Mouse (Mus musculus): ENCODE measurements around the gene Kpnb1. TPM values are rescaled to one million over a fixed set of nuclear protein-coding genes. Genes with fewer than 3 reads are reported as not detected.
"Not testable (repeated sequence)": the region's sequence is repeated elsewhere in the genome, so short reads cannot be mapped to it uniquely, and the experiment has no call there.

Gene Kpnb1
- polyA plus RNA-seq, 1 experiment from 2014 or later = 50.5 TPM

GRCm38 (mm10) chr11:97198601-97199000 is 10.9 kb upstream of the Kpnb1 start:
- Histone ChIP-seq H3K36me3 (ENCODE audit: poor library complexity, severe bottlenecking) (no peaks in the 10 kb centered on the region), H3K27me3 (no peaks in the 10 kb centered on the region), H3K27ac (no peak overlapping the region), H3K4me3 (no peak overlapping the region), H3K4me1 (no peaks in the 10 kb centered on the region), H3K4me2 (no peak overlapping the region), H3K9ac (no peak overlapping the region), H3K9me3 (replicated peaks) (no peaks in the 10 kb centered on the region)
- 19% methylated on average over 5 of the region's 5 CpGs for WGBS
- ATAC-seq = no peak

DNA sequence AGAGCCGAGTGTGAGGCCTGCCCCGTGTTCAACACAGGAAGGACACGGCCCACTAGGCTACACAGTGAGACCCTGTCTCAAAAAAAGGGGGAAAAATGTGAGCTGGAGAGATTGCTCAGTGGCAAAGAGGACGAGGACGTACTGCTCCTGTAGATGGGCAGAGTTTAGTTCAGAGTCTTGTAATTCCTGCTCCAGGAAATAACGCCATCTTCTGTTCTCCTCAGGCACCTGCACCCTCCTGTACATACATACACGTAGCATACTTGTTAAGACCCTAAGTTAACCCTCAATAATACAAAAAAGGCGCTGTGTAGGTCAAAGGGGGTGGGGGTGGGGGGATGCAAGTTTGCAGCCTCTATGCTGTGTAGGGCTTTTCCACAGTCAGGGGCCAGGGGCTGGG is 9.3 kb upstream of the Kpnb1 start:
- Histone ChIP-seq H3K4me2 (no peak overlapping the region), H3K27me3 (no peaks in the 10 kb centered on the region), H3K4me3 (no peak overlapping the region), H3K9me3 (replicated peaks) (no peaks in the 10 kb centered on the region), H3K27ac (no peak overlapping the region), H3K4me1 (no peaks in the 10 kb centered on the region), H3K9ac (no peak overlapping the region), H3K36me3 (ENCODE audit: poor library complexity, severe bottlenecking) (no peaks in the 10 kb centered on the region)
- 77% methylated on average over 8 of the region's 8 CpGs for WGBS
- ATAC-seq = no peak

DNA sequence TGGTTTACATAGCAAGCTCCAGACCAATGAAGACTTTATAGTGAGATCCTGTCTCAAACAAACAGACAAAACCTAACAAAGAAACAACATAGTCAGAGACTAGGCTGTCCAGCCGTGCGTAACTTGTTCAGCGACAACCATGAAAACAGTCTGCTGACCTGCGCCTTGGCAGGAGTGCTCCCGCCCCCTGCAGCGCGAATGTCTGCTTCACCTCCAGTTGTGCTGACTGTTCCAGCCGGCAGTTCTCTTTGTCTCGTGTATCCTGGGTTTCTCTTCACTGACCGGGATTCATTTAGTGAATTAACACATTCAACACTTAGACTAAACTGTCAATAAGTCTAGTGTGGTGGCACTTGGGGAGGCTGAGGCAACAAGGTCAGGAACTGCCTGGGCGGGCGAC is 8.9 kb upstream of the Kpnb1 start:
- Histone ChIP-seq H3K9me3 (replicated peaks) (no peaks in the 10 kb centered on the region), H3K27ac (no peak overlapping the region), H3K27me3 (no peaks in the 10 kb centered on the region), H3K4me3 (no peak overlapping the region), H3K9ac (no peak overlapping the region), H3K36me3 (ENCODE audit: poor library complexity, severe bottlenecking) (no peaks in the 10 kb centered on the region), H3K4me2 (no peak overlapping the region), H3K4me1 (no peaks in the 10 kb centered on the region)
- WGBS = 74% methylated on average over 12 of the region's 12 CpGs
- ATAC-seq = no peak

DNA sequence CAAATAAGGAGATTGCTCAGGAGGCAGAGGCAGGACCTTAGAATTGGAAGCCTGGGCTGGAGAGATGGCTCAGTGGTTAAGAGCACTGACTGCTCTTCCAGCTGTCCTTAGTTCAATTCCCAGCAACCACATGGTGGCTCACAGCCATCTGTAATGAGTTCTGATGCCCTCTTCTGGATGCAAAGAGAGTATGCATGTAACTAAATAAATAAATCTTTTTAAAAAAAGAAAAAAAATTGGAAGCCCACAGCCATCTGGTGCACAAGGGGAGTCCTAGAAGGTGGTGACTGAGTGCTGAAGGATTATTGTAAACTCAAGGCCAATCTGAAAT is 4.9 kb upstream of the Kpnb1 start:
- ATAC-seq = no peak
- no peak overlapping the region for H3K4me3 ChIP-seq
- H3K4me2 ChIP-seq = no peak overlapping the region

DNA sequence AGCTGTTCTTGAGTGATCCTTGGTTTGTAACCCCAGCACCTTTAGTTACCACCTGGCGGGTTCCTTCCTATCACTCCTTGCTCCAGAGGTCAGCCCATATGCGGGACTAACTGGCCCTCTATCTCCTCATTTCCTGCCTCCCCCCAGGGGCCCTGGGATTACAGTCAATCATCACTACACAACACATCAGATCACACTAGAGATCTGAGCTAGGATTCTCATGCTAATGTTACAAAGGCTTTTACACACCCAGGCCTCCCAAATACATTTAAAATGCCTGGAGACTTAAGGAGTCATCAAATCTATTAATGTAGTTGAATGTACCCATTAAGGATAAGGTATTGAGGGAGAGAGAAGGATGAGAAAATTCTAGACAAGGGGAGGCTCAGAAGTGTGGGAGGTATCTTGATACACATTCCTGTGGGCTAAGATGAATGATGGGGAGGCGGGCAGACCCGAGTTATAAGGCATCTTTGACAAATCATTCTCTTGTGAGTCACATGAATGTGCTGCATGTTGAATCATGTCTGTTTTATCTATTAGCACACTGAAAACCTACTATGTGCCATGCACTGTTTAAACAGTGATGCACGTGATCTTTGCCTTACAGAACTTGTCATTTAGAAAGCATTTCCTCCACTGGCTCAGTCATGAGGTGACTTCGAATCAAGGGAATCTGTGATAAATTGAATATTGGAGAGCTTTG is 4.4 kb upstream of the Kpnb1 start:
- H3K4me3 ChIP-seq = no peak overlapping the region
- H3K36me3 ChIP-seq (ENCODE audit: poor library complexity, severe bottlenecking) = no peaks in the 10 kb centered on the region
- no peak for ATAC-seq
- no peak overlapping the region for H3K4me2 ChIP-seq
- H3K9ac ChIP-seq = no peak overlapping the region
- WGBS = 84% methylated on average over 6 of the region's 6 CpGs
- H3K27me3 ChIP-seq = no peaks in the 10 kb centered on the region
- no peaks in the 10 kb centered on the region for H3K9me3 ChIP-seq (replicated peaks)
- no peak overlapping the region for H3K27ac ChIP-seq
- H3K4me1 ChIP-seq = peaks cover 11% of the 10 kb centered on the region

More for the DNA sequence above, 4.9 kb upstream of the Kpnb1 start:
- Histone ChIP-seq H3K36me3 (ENCODE audit: poor library complexity, severe bottlenecking) (no peaks in the 10 kb centered on the region), H3K4me1 (peaks cover 11% of the 10 kb centered on the region), H3K27me3 (no peaks in the 10 kb centered on the region), H3K9ac (no peak overlapping the region), H3K9me3 (replicated peaks) (no peaks in the 10 kb centered on the region), H3K27ac (no peak overlapping the region)

DNA sequence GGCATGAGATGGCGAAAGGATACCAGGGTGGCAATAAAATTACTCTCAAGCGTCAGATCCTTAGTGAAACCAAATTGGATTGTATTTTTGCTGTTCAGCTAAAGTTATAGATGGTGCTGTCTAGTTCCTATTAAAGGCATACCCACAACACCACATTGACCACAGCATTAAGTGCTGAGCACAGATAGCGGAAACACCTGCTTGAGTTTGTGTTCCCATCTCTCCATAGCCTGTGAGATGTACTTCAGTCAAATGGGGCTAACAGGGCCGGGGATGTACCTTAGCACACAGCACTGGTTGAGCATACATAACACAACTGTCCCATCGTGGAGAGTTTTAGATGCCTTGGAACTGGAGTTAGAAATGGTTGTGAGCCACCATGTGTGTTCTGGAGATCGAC is 3.3 kb upstream of the Kpnb1 start:
- H3K4me1 ChIP-seq = peaks cover 19% of the 10 kb centered on the region
- H3K4me3 ChIP-seq = no peak overlapping the region
- H3K27ac ChIP-seq = no peak overlapping the region
- H3K27me3 ChIP-seq = no peaks in the 10 kb centered on the region
- ATAC-seq = no peak
- WGBS = 89% methylated on average over 6 of the region's 6 CpGs
- H3K9me3 ChIP-seq (replicated peaks) = no peaks in the 10 kb centered on the region
- H3K36me3 ChIP-seq (ENCODE audit: poor library complexity, severe bottlenecking) = no peaks in the 10 kb centered on the region
- no peak overlapping the region for H3K9ac ChIP-seq
- no peak overlapping the region for H3K4me2 ChIP-seq

DNA sequence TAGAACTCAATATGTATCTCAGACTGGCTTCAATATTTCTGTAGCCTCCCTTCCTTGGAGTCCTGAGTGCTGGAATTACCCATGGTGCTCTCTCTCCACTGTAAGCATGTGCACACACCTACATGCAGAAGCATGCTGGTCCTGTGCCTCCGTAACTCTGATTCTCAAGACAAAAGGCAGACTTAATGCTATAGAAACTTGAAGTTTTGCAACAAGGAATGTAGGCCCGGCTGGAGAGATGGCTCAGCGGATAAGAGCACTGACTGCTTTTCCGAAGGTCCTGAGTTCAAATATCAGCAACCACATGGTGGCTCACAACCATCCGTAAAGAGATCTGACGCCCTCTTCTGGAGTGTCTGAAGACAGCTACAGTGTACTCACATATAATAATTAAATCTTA is 2.0 kb upstream of the Kpnb1 start:
- WGBS = 90% methylated on average over 6 of the region's 6 CpGs
- ATAC-seq; H3K27me3 ChIP-seq; H3K36me3 ChIP-seq (ENCODE audit: poor library complexity, severe bottlenecking); H3K9me3 ChIP-seq (replicated peaks): not testable (repeated sequence)
- Histone ChIP-seq H3K4me3 (peak overlapping the region; percentile 91; the same call in 1 of the 2 replicates), H3K4me1 (peaks cover 33% of the 10 kb centered on the region), H3K4me2 (peak overlapping the region; percentile 84), H3K9ac (peak overlapping the region; percentile 34; the same call in 1 of the 2 replicates), H3K27ac (peak overlapping the region; percentile 95; the same call in 1 of the 2 replicates)

DNA sequence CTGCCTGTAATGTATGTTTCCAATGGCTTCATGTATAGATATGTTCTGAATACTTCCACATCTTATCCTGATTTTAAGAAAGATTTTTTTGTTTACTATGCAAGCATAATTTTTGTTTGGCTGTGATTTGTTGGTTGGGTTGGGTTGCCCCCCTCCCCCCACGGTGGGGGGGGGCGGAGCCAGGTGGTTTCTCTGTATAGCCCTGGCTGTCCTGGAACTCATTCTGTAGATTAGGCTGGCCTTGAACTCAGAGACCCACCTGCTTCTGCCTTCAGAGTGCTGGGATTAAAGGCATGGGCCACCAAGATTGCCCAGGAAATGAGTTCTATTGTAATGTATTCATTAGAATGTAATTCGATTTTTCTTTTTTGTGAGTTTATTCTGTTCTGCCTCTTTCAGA is 1.6 kb upstream of the Kpnb1 start:
- no peak for ATAC-seq
- Histone ChIP-seq H3K9ac (peak overlapping the region; percentile 34; the same call in 1 of the 2 replicates), H3K9me3 (replicated peaks) (no peaks in the 10 kb centered on the region), H3K4me3 (peak overlapping the region; percentile 91), H3K27me3 (no peaks in the 10 kb centered on the region), H3K4me2 (peak overlapping the region; percentile 84), H3K36me3 (ENCODE audit: poor library complexity, severe bottlenecking) (peaks cover 14% of the 10 kb centered on the region), H3K4me1 (peaks cover 37% of the 10 kb centered on the region), H3K27ac (peak overlapping the region; percentile 95)
- WGBS = 27% methylated on average over 3 of the region's 3 CpGs

DNA sequence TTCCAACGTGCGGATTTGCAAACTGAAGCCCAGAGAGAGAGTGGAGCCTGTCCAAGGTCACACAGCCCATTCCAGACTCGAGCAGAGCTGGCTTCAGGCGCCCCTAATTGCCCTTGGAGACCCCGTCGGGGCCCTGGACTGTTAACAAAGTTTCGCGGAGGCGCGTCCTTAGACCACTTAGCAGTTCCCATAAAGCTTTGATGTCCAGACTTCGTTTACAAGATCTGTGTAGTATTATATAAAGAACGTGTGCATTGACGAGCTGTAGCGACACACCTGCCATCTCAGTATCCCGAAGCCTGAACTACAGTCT is 918 bp upstream of the Kpnb1 start:
- ATAC-seq = no peak
- 1% methylated on average over 15 of the region's 15 CpGs for WGBS

DNA sequence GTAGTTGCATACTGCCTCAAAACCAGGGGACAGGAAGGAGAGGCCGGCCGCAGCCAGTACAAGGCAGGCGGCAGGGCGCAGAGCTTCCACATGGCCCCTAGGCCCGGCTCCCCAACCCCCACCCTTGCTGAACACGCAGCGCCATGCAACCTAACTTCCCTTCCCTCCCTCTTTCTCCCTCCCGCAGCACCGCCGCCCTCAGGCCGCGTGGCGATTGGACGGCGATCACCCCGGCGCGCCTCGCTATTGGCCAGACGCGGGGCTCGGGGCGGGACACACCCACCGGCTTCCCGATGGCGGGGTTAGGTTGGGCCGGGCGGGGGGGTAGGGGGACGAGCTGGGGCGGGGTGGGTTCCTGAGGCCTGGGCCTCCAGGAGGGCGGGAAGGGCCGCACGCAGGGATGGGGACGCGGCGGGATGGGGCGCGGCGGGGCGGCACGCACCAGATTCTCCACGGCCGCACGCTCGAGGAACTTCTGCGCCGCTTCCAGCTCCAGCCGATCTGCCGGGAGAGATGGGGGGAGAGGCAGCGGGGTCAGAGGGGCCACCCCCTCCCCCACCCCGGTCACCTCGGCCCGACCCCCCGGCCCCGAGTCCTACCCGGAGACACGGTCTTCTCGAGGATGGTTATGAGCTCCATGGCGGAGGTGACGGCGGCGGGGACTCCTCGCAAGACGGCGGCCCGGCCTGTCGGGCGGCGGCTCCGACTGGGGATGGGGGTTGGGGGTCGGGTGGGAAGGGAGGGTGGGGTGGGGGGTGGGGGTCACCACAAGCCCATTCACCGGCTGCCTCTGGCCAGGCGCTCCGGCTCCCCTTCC is 526 bp downstream of the Kpnb1 start:
- ATAC-seq = peak; percentile 73
- H3K4me3 ChIP-seq = peak overlapping the region; percentile 91
- peaks cover 46% of the 10 kb centered on the region for H3K4me1 ChIP-seq
- WGBS = 0% methylated on average over 54 of the region's 74 CpGs
- H3K9me3 ChIP-seq (replicated peaks) = no peaks in the 10 kb centered on the region
- peak overlapping the region; percentile 93 for H3K9ac ChIP-seq
- peaks cover 34% of the 10 kb centered on the region for H3K36me3 ChIP-seq (ENCODE audit: poor library complexity, severe bottlenecking)
- peak overlapping the region; percentile 98 for H3K27ac ChIP-seq
- H3K27me3 ChIP-seq = no peaks in the 10 kb centered on the region
- H3K4me2 ChIP-seq = peak overlapping the region; percentile 83

More for the DNA sequence above, 918 bp upstream of the Kpnb1 start:
- H3K9ac ChIP-seq = peak overlapping the region; percentile 79
- peaks cover 20% of the 10 kb centered on the region for H3K36me3 ChIP-seq (ENCODE audit: poor library complexity, severe bottlenecking)
- H3K27ac ChIP-seq = peak overlapping the region; percentile 95
- H3K4me1 ChIP-seq = peaks cover 39% of the 10 kb centered on the region
- no peaks in the 10 kb centered on the region for H3K9me3 ChIP-seq (replicated peaks)
- peak overlapping the region; percentile 84 for H3K4me2 ChIP-seq
- H3K4me3 ChIP-seq = peak overlapping the region; percentile 91
- no peaks in the 10 kb centered on the region for H3K27me3 ChIP-seq

DNA sequence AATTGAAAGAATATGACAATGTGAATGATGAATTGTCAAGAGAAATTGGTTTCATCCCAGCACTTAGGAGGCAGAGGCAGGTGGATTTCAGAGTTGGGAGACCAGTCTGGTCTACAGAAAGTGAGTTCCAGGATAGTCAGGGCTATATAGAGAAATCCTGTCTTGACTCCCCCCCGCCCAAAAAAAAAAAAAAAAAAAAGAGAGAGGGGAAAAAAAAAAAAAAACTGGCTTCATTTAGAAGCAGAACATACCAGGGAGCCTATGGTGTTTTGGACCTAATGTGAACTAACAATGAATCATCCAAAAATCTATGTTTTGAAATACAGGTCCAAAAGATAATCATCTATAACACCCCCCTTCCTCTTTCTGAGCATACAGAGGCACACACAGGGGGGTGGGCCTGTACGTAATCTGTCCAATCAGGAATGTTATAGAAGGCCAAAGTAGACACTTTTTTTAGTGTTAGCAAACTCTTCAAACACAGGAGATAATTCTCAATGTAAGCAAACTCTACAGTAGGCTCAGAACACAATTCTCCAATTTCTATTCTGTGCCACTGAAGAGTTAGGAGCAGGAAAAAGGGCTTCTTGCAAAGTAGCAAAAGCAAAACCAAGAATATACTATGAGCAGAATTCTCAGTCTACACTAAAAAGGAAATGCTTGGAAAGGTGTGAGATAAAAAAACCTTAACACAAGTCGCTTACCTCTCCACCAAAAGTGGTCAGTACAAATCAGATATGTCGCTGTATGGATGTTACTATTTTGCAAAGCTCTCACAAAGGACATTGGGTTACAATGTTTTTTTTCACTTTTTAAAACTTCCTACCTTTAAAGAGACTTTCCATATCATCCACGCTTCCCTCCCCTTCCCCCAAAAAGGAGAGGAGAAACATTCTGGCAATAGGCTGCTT is 1.7 kb downstream of the Kpnb1 start:
- H3K36me3 ChIP-seq (ENCODE audit: poor library complexity, severe bottlenecking) = peaks cover 46% of the 10 kb centered on the region
- H3K27me3 ChIP-seq = no peaks in the 10 kb centered on the region
- no peak for ATAC-seq
- no peaks in the 10 kb centered on the region for H3K9me3 ChIP-seq (replicated peaks)
- H3K4me1 ChIP-seq = peaks cover 46% of the 10 kb centered on the region
- peak overlapping the region; percentile 83 for H3K4me2 ChIP-seq
- peak overlapping the region; percentile 74; the same call in 1 of the 2 replicates for H3K9ac ChIP-seq
- WGBS = 66% methylated on average over 5 of the region's 5 CpGs
- peak overlapping the region; percentile 91 for H3K4me3 ChIP-seq
- H3K27ac ChIP-seq = no peak overlapping the region

DNA sequence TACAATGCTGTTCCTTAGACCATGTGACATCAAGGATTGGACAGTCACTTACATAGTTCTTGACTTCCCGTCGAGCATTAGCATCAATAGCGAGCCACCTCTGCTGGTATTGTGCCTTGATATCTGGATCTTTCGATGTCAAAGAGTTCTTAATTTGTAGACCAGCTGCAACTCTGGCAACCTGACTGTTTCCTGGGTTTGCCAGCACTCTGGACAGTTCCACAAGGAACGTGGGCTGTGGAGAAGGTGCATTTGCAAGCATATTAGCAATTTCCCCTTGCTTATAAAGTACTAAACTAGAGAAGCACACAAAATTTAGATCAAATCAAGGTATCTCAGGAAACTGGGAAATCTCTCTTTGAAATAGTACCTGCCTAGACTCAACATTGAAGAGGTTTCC is 2.8 kb downstream of the Kpnb1 start:
- H3K9me3 ChIP-seq (replicated peaks) = no peaks in the 10 kb centered on the region
- peaks cover 57% of the 10 kb centered on the region for H3K36me3 ChIP-seq (ENCODE audit: poor library complexity, severe bottlenecking)
- ATAC-seq = no peak

More for the DNA sequence above, 2.8 kb downstream of the Kpnb1 start:
- Histone ChIP-seq H3K4me3 (no peak overlapping the region), H3K4me2 (no peak overlapping the region), H3K27me3 (no peaks in the 10 kb centered on the region), H3K4me1 (peaks cover 46% of the 10 kb centered on the region), H3K9ac (peak overlapping the region; percentile 35; the same call in 1 of the 2 replicates), H3K27ac (no peak overlapping the region)
- 80% methylated on average over 5 of the region's 5 CpGs for WGBS
